Mouse (Mus musculus) kidney, postnatal 0 days (tissue): ENCODE results near the gene Fbxl19. TPM values are rescaled to one million over a fixed set of nuclear protein-coding genes. Genes with fewer than 3 reads are reported as not detected.

Source experiments
- ATAC-seq: fragments of 200-750 bp; cut with Nextera tagmentation; replicated peaks from 2 replicates; pipeline ENCODE4 v1.8.0; 2017; ENCODE audit warnings: low read depth, moderate number of reproducible peaks, moderate TSS enrichment, moderate library complexity; ENCODE audit not compliant: low FRiP score
- DNase-seq: peaks from one replicate; pipeline ENCODE4 v3.0.0-alpha.2; 2016; ENCODE audit warnings: low spot score
- H3K27ac ChIP-seq: fragments of 300-500 bp; sonication (generic); 2 replicates; pipeline ENCODE4 v1.5.1; 2014; ENCODE audit warnings: mild to moderate bottlenecking
- H3K27me3 ChIP-seq: fragments of 300-500 bp; sonication (generic); 2 replicates; pipeline ENCODE4 v1.6.1; 2014; ENCODE audit warnings: low read length, mixed read lengths; ENCODE audit not compliant: insufficient read depth
- H3K36me3 ChIP-seq: fragments of 300-500 bp; sonication (generic); 2 replicates; pipeline ENCODE4 v1.6.1; 2014; ENCODE audit warnings: low read length, mixed read lengths; ENCODE audit not compliant: insufficient read depth
- H3K4me1 ChIP-seq: fragments of 300-500 bp; sonication (generic); replicated peaks from 2 replicates; pipeline ENCODE4 v1.6.1; 2014; ENCODE audit warnings: antibody characterized with exemption, low read length, mixed read lengths; ENCODE audit not compliant: insufficient read depth
- H3K4me2 ChIP-seq: fragments of 300-500 bp; sonication (generic); 2 replicates; pipeline ENCODE4 v1.6.1; 2014; ENCODE audit warnings: mild to moderate bottlenecking, low read length, moderate library complexity, mixed read lengths
- H3K4me3 ChIP-seq: fragments of 300-500 bp; sonication (generic); replicated peaks from 2 replicates; pipeline ENCODE4 v1.5.1; 2014; ENCODE audit warnings: low read depth, low read length
- H3K9ac ChIP-seq: fragments of 300-500 bp; sonication (generic); 2 replicates; pipeline ENCODE4 v1.6.1; 2014; ENCODE audit warnings: low read depth, low read length
- H3K9me3 ChIP-seq: fragments of 300-500 bp; sonication (generic); replicated peaks from 2 replicates; pipeline ENCODE4 v1.6.1; 2016; ENCODE audit warnings: low read length, inconsistent platforms, mixed read lengths
- CTCF ChIP-seq: IDR thresholded peaks from 2 replicates; pipeline ENCODE4 v1.5.1; 2016; ENCODE audit warnings: antibody characterized with exemption, low read depth, mild to moderate bottlenecking, moderate library complexity
- WGBS: fragments of 180-500 bp; shearing (Covaris S2); extraction: QIAGEN DNeasy Blood & Tissue Kit; methylation state at CpG from one replicate; pipeline ENCODE4 v1.1.7; 2014; 5-methylcytosine and 5-hydroxymethylcytosine counted together
- polyA plus RNA-seq: library from polyadenylated mRNA; unstranded; fragments of >200 nt; fragmentation: Nextera tagmentation; extraction: Ambion mirVana; gene quantifications from 2 replicates; pipeline ENCODE4 v1.2.1, GENCODE M21; 2015

Fbxl19 gene
- polyA plus RNA-seq, 1 experiment from 2014 or later, result 2.8 TPM

GRCm38 (mm10) chr7:127707045-127707956 is 37.0 kb upstream of the Fbxl19 start:
- no peaks in the 10 kb centered on the region for H3K27me3 ChIP-seq
- H3K9ac ChIP-seq, result peak overlapping the region; percentile 85
- peak overlapping the region; percentile 98 for H3K27ac ChIP-seq
- peaks cover 16% of the 10 kb centered on the region for H3K4me1 ChIP-seq
- H3K9me3 ChIP-seq, result no peaks in the 10 kb centered on the region
- peak overlapping the region; percentile 64 for H3K4me2 ChIP-seq
- H3K4me3 ChIP-seq, result peak overlapping the region; percentile 84
- H3K36me3 ChIP-seq, result peaks cover 23% of the 10 kb centered on the region
- 30% methylated on average over 22 of the region's 22 CpGs for WGBS
- TF ChIP-seq CTCF, result no peak
- no peak for DNase-seq
- no peak; the same call in 1 of the 2 replicates for ATAC-seq

GRCm38 (mm10) chr7:127707957-127708206 is 36.5 kb upstream of the Fbxl19 start:
- no peaks in the 10 kb centered on the region for H3K9me3 ChIP-seq
- peaks cover 16% of the 10 kb centered on the region for H3K4me1 ChIP-seq
- H3K27me3 ChIP-seq, result no peaks in the 10 kb centered on the region
- peak overlapping the region; percentile 84 for H3K4me3 ChIP-seq
- no peak for TF ChIP-seq CTCF
- WGBS, result 3% methylated on average over 5 of the region's 5 CpGs
- H3K9ac ChIP-seq, result peak overlapping the region; percentile 85
- H3K36me3 ChIP-seq, result peaks cover 20% of the 10 kb centered on the region
- ATAC-seq, result no peak
- peak overlapping the region; percentile 64 for H3K4me2 ChIP-seq
- no peak for DNase-seq
- peak overlapping the region; percentile 98 for H3K27ac ChIP-seq

GRCm38 (mm10) chr7:127708207-127709078 is 35.9 kb upstream of the Fbxl19 start, which contains the start of gene Bcl7c:
Gene Bcl7c, minus strand, starts transcription at chr7:127708933.
- WGBS, result under 1% methylated on average over 85 of the region's 90 CpGs
- ATAC-seq (peak; percentile 83), DNase-seq (peak; percentile 99)
- peak within 1 kb of the TSS; percentile 85 for H3K9ac ChIP-seq
- no peaks in the 10 kb centered on the region for H3K27me3 ChIP-seq
- peaks cover 18% of the 10 kb centered on the region for H3K36me3 ChIP-seq
- H3K4me2 ChIP-seq, result peak within 1 kb of the TSS; percentile 64
- peak within 1 kb of the TSS; percentile 84 for H3K4me3 ChIP-seq
- H3K4me1 ChIP-seq, result peaks cover 16% of the 10 kb centered on the region
- TF ChIP-seq CTCF, result peak; percentile 67
- peak within 1 kb of the TSS; percentile 98 for H3K27ac ChIP-seq
- no peaks in the 10 kb centered on the region for H3K9me3 ChIP-seq

GRCm38 (mm10) chr7:127709261-127709979 is 34.9 kb upstream of the Fbxl19 start:
- TF ChIP-seq CTCF, result no peak
- DNase-seq (no peak), ATAC-seq (no peak)
- H3K36me3 ChIP-seq, result peaks cover 16% of the 10 kb centered on the region
- WGBS, result 71% methylated on average over 5 of the region's 5 CpGs
- peak overlapping the region; percentile 64 for H3K4me2 ChIP-seq
- H3K4me3 ChIP-seq, result peak overlapping the region; percentile 84
- no peaks in the 10 kb centered on the region for H3K9me3 ChIP-seq
- peak overlapping the region; percentile 98; the same call in 1 of the 2 replicates for H3K27ac ChIP-seq
- H3K9ac ChIP-seq, result 0 out of 2 replicates have a peak overlapping the region, but pooled peaks have one; percentile 85
- H3K4me1 ChIP-seq, result peaks cover 16% of the 10 kb centered on the region
- H3K27me3 ChIP-seq, result no peaks in the 10 kb centered on the region

- H3K27ac ChIP-seq, result peak overlapping the region; percentile 88; the same call in 1 of the 2 replicates
- H3K4me3 ChIP-seq, result no peak overlapping the region
- H3K9me3 ChIP-seq, result no peaks in the 10 kb centered on the region
- H3K9ac ChIP-seq, result no peak overlapping the region
- WGBS, result 68% methylated on average over 3 of the region's 3 CpGs
- no peaks in the 10 kb centered on the region for H3K27me3 ChIP-seq
- H3K36me3 ChIP-seq, result peaks cover 5% of the 10 kb centered on the region; the same call in 1 of the 2 replicates
- DNase-seq (no peak), ATAC-seq (no peak)
- H3K4me1 ChIP-seq, result peaks cover 16% of the 10 kb centered on the region
- no peak overlapping the region for H3K4me2 ChIP-seq
- no peak for TF ChIP-seq CTCF
Observed at GRCm38 (mm10) chr7:127711031-127711430, 33.3 kb upstream of the Fbxl19 start.
